Mouse (Mus musculus): ENCODE data around the gene Dnase2a. TPM values are rescaled to one million over a fixed set of nuclear protein-coding genes. Genes with fewer than 3 reads are reported as not detected.

Dnase2a gene
- polyA plus RNA-seq, 1 experiment from 2014 or later: 8.7 TPM

DNA sequence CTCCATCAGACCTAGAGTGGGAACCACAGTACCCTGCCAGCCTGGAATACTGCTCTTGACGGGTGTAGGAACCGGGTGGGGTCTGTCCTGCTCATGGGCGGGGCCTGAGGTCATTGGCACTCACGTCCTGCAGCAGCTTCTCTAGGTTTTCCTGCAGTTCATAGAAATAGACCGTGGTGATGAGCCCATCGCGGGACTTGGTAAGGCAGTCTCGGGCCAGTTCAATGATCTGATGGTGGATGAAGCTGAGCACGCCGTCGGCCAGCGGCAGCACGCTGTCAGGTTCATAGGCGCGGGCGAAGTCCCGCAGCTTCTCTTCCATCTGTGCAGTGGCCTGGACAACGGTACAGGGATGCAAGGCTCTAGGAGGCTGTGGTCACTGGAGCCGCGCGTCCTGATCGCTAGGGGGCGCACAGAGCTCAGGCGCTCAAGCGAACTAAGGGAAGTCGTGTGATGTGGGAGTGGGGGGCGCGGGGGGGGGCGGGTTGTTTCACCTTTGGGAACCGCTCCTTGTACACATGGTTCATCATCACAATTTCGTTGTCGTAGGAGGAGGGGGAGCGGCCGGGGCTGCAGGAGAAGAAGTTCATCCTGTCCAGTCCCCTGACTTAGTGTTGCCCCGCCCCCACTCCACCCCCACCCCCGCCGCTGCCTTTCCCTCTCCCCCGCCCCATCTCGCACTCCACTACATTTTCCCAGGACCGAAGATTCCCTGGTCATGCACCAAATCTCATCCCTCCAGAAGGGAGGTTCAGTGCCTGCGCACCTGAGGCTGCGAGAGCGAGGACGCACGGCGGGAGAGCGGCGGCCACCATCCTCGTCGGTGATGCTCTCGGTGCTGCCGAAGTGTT lies 20.3 kb downstream of the Dnase2a start:
- peaks cover 34% of the 10 kb centered on the region for H3K27me3 ChIP-seq (replicated peaks)
- H3K9me3 ChIP-seq: no peaks in the 10 kb centered on the region
- peak; percentile 89 for ATAC-seq
- H3K27ac ChIP-seq: no peak overlapping the region
- no peaks in the 10 kb centered on the region for H3K36me3 ChIP-seq
- H3K4me2 ChIP-seq (replicated peaks): peak overlapping the region; percentile 65
- 2% methylated on average over 51 of the region's 52 CpGs for WGBS
- no peak overlapping the region for H3K9ac ChIP-seq
- peak overlapping the region; percentile 27 for H3K4me3 ChIP-seq (replicated peaks)
- H3K4me1 ChIP-seq (replicated peaks): 0 out of 2 replicates have a peak, but pooled peaks cover 8% of the 10 kb centered on the region

DNA sequence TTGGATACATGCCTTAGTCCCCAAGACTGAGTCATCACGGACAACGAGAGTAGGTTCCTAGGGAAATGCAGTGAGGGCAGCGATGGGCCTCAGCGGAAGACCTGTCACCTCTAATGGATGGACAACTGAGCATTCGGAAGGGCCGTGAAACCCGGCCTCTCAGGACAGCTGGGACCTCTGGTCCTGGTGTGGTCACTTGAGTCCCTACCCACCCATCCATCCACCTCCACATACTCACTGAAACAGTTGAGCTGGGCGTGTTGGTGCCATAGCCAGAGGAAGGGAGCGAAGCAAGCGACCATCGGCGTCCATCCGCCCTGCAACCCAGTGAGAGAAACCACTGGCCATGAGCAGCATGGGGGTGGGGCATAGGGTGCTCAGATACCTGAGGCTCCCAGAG lies 22.2 kb downstream of the Dnase2a start:
- H3K4me2 ChIP-seq (replicated peaks): no peak overlapping the region
- ATAC-seq: no peak
- H3K36me3 ChIP-seq: no peaks in the 10 kb centered on the region
- H3K4me3 ChIP-seq (replicated peaks): no peak overlapping the region
- no peaks in the 10 kb centered on the region for H3K9me3 ChIP-seq
- 83% methylated on average over 13 of the region's 13 CpGs for WGBS
- peaks cover 53% of the 10 kb centered on the region for H3K27me3 ChIP-seq (replicated peaks)
- no peak overlapping the region for H3K27ac ChIP-seq
- 0 out of 2 replicates have a peak, but pooled peaks cover 12% of the 10 kb centered on the region for H3K4me1 ChIP-seq (replicated peaks)
- H3K9ac ChIP-seq: no peak overlapping the region

DNA sequence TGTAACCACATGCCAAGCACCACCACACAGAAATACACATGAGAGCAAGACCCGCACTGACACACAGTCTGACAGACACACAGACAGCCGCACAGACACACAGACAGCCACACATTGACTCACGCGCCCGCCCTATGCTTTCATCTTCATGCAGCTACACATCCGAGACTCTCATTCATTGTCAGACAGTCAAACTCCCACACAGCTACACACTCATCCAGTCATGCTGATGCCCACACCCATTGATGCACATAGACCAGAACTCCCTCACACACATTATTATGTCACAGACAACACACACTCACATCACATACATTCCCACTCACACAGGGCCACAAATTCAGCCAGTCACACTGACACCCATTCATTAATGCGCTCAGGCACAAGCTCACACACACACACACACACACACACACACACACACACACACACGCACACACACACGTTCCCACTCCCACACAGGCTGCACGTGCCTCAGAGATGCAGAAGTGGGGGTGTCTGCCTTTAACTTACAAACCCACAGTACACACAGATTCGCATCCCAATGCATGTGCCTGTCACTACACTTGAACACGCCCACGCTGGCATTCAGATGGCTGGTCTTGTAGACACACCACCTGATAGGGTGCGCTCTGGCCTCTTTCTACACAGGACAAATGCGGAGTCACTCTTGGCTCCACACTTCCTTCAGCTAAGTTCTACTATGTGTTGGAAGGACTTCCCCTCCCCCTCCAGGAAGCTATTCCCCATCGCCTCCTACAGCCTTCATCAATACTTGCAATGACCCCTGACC lies 25.6 kb downstream of the Dnase2a start:
- no peaks in the 10 kb centered on the region for H3K36me3 ChIP-seq
- peaks cover 18% of the 10 kb centered on the region for H3K4me1 ChIP-seq (replicated peaks)
- no peak overlapping the region for H3K27ac ChIP-seq
- H3K4me2 ChIP-seq (replicated peaks): no peak overlapping the region
- H3K4me3 ChIP-seq (replicated peaks): no peak overlapping the region
- H3K9me3 ChIP-seq: no peaks in the 10 kb centered on the region
- peaks cover 76% of the 10 kb centered on the region for H3K27me3 ChIP-seq (replicated peaks)
- 80% methylated on average over 16 of the region's 16 CpGs for WGBS
- no peak overlapping the region for H3K9ac ChIP-seq
- ATAC-seq: no peak

DNA sequence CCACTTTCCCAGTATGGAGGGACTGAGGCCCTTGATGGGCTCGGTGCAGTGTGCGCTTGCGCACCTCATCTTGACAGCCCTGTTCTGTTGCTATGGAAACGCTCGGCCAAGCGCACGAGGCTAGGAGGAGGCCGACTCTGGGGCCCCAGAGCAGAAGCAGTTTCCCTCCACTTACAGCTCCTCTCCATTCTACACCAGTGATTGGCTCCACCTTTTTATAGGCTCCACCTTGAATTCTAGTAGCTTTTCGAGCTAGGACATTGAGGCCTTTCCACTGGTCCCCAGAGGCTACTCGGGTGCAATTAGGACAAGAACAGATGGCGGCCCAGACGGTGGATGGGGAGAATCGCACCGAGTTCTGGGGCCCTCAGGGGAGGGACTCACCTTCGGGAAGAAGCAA lies 26.5 kb downstream of the Dnase2a start:
- H3K4me1 ChIP-seq (replicated peaks): peaks cover 13% of the 10 kb centered on the region
- ATAC-seq: peak; percentile 57
- H3K4me2 ChIP-seq (replicated peaks): peak overlapping the region; percentile 23; the same call in 1 of the 2 replicates
- no peak overlapping the region for H3K9ac ChIP-seq
- no peaks in the 10 kb centered on the region for H3K9me3 ChIP-seq
- H3K36me3 ChIP-seq: no peaks in the 10 kb centered on the region
- peaks cover 67% of the 10 kb centered on the region for H3K27me3 ChIP-seq (replicated peaks)
- no peak overlapping the region for H3K4me3 ChIP-seq (replicated peaks)
- no peak overlapping the region for H3K27ac ChIP-seq
- WGBS: 2% methylated on average over 15 of the region's 15 CpGs

DNA sequence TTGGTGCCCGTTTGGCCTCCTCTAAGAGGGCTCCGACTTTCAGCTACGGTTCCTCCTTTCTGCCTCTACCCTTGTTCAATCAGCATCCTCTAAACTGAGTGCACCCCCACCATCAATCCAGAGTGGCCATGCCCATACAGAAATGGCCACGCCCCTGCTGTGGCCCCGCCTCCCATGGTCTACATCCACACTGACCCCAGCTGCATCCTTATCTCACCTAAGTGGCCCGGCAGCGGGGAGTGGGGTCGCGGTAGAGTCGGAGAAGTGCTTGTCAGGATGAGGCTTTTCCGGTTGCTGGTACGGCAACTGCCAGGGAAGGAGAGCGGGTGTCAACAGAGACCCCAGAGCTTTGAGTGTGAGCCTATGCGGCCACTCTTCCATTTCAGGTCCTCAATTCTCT lies 27.1 kb downstream of the Dnase2a start:
- Histone ChIP-seq H3K27ac (no peak overlapping the region), H3K4me3 (replicated peaks) (no peak overlapping the region), H3K4me2 (replicated peaks) (0 out of 2 replicates have a peak overlapping the region, but pooled peaks have one; percentile 1), H3K36me3 (no peaks in the 10 kb centered on the region), H3K27me3 (replicated peaks) (peaks cover 61% of the 10 kb centered on the region), H3K9ac (no peak overlapping the region), H3K9me3 (no peaks in the 10 kb centered on the region), H3K4me1 (replicated peaks) (peaks cover 13% of the 10 kb centered on the region)
- peak; percentile 50 for ATAC-seq
- WGBS: 5% methylated on average over 14 of the region's 14 CpGs

DNA sequence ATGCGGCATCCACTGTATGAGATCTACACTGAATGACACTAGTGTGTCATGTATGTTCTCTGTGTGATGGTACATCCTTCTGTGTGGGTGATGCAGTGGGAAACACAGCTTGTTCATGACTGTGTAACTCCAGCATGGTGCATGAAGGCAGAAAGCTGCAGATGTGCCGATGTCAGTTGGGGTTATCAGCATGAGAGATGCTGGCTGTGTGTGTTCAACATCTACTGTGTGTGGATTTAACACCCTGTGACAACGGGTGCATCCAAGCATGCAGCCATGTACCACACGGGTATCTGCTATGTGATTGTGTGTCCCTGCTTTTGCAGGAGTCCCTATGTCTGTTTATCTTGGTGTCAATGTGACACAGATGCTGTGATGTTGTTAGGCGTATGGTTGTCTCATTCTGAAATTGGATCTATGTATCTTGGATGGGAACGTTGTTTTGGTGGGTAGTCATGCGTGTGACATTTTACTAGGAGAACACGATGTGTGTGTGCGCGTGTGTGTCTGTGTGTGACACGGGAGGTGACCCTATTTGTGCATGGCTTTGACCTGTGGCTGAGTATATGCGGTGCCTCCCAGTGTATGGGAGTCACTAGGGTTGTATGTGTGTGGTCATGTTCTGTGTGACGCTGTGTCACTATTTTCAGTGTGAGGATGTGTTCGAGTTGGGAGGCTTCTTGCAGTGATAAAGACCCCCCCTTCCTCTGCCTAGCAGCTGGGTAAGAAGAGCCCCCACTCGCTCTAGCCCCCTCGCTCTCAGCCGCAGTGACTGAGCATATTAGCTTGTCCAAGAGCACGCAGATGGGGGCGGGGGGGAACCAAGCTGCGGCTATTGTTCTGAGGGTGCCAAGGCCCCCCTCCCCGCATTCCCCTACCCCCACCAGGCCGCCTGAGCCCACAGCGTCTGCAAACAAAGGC lies 27.9 kb downstream of the Dnase2a start:
- Histone ChIP-seq H3K9ac (peak overlapping the region; percentile 18; the same call in 1 of the 2 replicates), H3K9me3 (no peaks in the 10 kb centered on the region), H3K4me1 (replicated peaks) (peaks cover 13% of the 10 kb centered on the region), H3K27ac (no peak overlapping the region), H3K36me3 (no peaks in the 10 kb centered on the region), H3K4me2 (replicated peaks) (peak overlapping the region; percentile 85), H3K4me3 (replicated peaks) (peak overlapping the region; percentile 43), H3K27me3 (replicated peaks) (peaks cover 56% of the 10 kb centered on the region)
- WGBS: 26% methylated on average over 23 of the region's 23 CpGs
- ATAC-seq: 0 out of 2 replicates have a peak, but pooled peaks have one; percentile 3

DNA sequence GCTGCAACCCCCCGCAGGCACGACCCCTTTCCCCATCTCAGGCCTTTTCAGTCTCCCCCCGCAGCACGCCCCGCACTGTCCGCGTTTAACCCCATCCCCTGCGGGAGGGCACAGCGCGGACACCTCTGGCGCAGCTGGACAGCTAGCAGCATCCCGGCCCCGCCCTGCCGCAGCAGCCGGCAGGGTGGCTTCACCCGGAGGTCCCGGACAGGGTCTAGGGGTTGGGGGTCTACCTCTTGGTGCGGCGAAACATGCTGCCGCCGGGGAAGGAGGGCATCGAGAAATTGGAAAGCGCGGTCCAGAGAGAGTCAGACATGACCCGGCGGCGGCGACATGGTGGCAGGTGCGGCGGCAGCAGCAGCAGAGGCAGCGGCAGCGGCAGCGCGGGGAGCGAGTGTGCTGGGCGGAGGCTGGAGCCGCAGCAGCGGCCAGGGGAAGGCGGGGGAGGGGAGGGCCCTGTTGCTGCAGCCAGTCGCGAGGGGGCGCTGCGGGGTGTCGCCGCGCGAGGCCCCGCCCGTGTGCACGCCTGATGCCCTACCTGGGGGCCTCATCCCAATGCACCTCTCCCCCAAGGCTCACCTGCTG lies 28.7 kb downstream of the Dnase2a start, which contains the start of gene Mast1:
Gene Mast1 (minus strand): TSS at position 398 of the 585 bp plus-strand sequence.
- peak; percentile 77 for ATAC-seq
- H3K4me2 ChIP-seq (replicated peaks): peak within 1 kb of the TSS; percentile 85
- H3K9ac ChIP-seq: peak within 1 kb of the TSS; percentile 18; the same call in 1 of the 2 replicates
- H3K4me3 ChIP-seq (replicated peaks): peak within 1 kb of the TSS; percentile 43
- H3K4me1 ChIP-seq (replicated peaks): peaks cover 13% of the 10 kb centered on the region
- H3K9me3 ChIP-seq: no peaks in the 10 kb centered on the region
- WGBS: 0% methylated on average over 44 of the region's 50 CpGs
- no peaks in the 10 kb centered on the region for H3K36me3 ChIP-seq
- no peak within 1 kb of the TSS for H3K27ac ChIP-seq
- H3K27me3 ChIP-seq (replicated peaks): peaks cover 55% of the 10 kb centered on the region

DNA sequence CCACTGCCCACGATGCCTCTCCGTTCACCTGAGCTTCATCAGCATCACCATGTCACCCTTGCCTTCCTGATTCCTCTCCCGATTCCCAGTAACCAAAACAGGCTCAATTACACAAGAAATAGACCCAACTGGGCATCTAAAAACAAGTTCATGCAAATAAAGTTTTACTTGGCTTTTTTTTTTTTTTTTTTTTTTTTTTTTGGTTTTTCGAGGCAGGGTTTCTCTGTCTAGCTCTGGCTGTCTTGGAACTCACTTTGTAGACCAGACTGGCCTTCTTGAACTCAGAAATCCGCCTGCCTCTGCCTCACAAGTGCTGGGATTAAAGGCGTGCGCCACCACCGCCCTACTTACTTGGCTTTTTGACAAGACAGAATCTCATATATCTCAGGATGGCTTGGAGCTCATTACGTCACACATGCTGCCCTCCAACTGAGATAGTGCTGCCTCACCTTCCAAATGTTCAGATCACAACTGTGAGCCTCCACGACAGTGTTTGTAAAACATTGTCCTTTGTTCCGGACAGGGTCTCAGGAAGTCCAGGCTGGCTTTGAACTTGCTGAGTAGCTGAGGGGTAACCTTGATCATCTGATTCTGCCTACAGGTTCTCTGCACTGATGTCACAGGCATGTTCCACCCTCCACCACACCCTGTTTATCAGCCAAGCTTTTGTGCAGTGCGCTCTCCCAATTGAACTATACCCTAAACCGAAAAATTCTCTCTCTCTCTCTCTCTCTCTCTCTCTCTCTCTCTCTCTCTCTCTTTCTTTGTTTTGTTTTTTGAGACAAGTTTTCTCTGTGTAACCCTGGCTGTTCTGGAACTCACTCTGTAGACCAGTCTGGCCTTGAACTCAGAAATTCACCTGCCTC lies 29.5 kb downstream of the Dnase2a start:
- H3K27me3 ChIP-seq (replicated peaks): peaks cover 49% of the 10 kb centered on the region
- no peak overlapping the region for H3K4me3 ChIP-seq (replicated peaks)

DNA sequence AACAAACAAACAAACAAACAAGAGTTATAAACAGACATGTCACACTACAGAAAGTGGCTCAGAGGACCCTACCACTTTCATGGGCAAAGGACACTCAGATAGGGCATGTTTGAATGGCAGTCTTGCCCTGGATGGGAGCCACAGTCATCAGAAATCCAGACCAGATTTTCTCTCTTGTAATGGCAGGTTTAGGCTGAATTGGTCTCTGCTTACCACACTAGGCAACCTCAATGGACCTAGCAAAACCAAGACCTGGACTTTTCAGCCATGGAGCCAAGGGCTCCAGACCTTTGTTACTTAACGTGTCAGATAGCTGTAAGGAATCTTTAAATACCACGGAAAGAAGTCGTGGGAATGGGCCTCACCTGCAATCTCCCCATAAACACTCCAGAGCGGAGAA lies 35.3 kb downstream of the Dnase2a start:
- peaks cover 48% of the 10 kb centered on the region for H3K27me3 ChIP-seq (replicated peaks)
- no peak overlapping the region for H3K27ac ChIP-seq
- WGBS: 16% methylated on average over 4 of the region's 4 CpGs

More for the DNA sequence above, 29.5 kb downstream of the Dnase2a start:
- Histone ChIP-seq H3K4me2 (replicated peaks) (peak overlapping the region; percentile 85; the same call in 1 of the 2 replicates), H3K4me1 (replicated peaks) (peaks cover 13% of the 10 kb centered on the region), H3K36me3 (no peaks in the 10 kb centered on the region), H3K9me3 (no peaks in the 10 kb centered on the region), H3K27ac (no peak overlapping the region), H3K9ac (no peak overlapping the region)
- WGBS: 63% methylated on average over 13 of the region's 13 CpGs
- ATAC-seq: no peak

DNA sequence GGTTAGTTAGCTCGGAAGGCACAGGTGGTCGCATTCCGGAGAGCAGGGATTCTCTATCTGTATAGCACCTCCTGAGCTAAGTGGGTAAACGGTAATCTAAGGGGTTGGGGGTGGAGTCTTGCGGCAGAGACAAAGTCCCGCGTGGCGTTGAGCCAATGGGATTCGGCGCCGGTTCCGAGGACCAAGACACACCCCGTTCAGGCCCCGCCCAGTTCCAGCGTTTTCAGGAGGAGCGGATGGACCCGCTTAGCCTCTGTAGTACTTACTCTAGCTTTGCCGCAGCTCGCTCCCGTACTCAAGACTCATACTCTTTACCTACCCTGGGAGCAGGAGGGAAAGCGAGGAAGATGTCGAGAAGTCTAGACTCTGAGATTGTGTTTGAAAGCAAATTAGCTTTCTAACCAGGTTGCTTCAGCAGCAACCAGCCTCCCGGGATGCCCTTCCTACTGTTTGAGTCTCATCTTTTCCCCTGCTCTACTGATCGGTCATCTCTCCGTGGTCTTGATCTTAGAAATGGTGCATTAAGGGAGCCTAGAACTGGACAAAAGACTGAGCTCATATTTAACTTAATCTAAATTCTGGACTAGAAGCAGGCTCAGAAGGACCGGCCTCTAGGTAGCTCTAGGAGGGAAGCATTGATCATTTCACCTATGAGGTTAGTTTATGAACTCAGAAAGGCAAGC lies 36.3 kb downstream of the Dnase2a start:
- H3K27me3 ChIP-seq (replicated peaks): peaks cover 47% of the 10 kb centered on the region
- H3K9me3 ChIP-seq: no peaks in the 10 kb centered on the region
- H3K9ac ChIP-seq: no peak overlapping the region
- WGBS: 4% methylated on average over 26 of the region's 26 CpGs
- peak; percentile 78 for ATAC-seq
- H3K27ac ChIP-seq: no peak overlapping the region
- H3K4me3 ChIP-seq (replicated peaks): peak overlapping the region; percentile 9; the same call in 1 of the 2 replicates
- H3K4me1 ChIP-seq (replicated peaks): peaks cover 21% of the 10 kb centered on the region
- H3K36me3 ChIP-seq: no peaks in the 10 kb centered on the region
- H3K4me2 ChIP-seq (replicated peaks): peak overlapping the region; percentile 39

More for the DNA sequence above, 35.3 kb downstream of the Dnase2a start:
- Histone ChIP-seq H3K9ac (no peak overlapping the region), H3K4me3 (replicated peaks) (no peak overlapping the region), H3K9me3 (no peaks in the 10 kb centered on the region), H3K36me3 (no peaks in the 10 kb centered on the region), H3K4me2 (replicated peaks) (no peak overlapping the region), H3K4me1 (replicated peaks) (peaks cover 21% of the 10 kb centered on the region)
- ATAC-seq: no peak

All from intestine, embryonic 15.5 days (tissue).